Mouse (Mus musculus) forebrain, postnatal 0 days (tissue): ENCODE data around the gene Ttc29. TPM values are rescaled to one million over a fixed set of nuclear protein-coding genes. Genes with fewer than 3 reads are reported as not detected.

Experiments used
- ATAC-seq: fragments of 200-750 bp; cut with Nextera tagmentation; 2 replicates; pipeline ENCODE4 v1.8.0; 2017; ENCODE audit warnings: mild to moderate bottlenecking, moderate library complexity
- DNase-seq: peaks from one replicate; pipeline ENCODE4 v3.0.0-alpha.2; 2015
- H3K27ac ChIP-seq: fragments of 300-500 bp; sonication (generic); 2 replicates; pipeline ENCODE4 v1.5.1; 2014; ENCODE audit warnings: low read depth, mild to moderate bottlenecking, antibody characterized with exemption, low read length, moderate library complexity, mixed read lengths
- H3K27me3 ChIP-seq: fragments of 300-500 bp; sonication (generic); 2 replicates; pipeline ENCODE4 v1.6.1; 2014; ENCODE audit warnings: mild to moderate bottlenecking, low read length, mixed read lengths; ENCODE audit not compliant: insufficient read depth
- H3K36me3 ChIP-seq: fragments of 300-500 bp; sonication (generic); 2 replicates; pipeline ENCODE4 v1.6.1; 2014; ENCODE audit warnings: mild to moderate bottlenecking, moderate library complexity; ENCODE audit not compliant: insufficient read depth
- H3K4me1 ChIP-seq: fragments of 300-500 bp; sonication (generic); 2 replicates; pipeline ENCODE4 v1.6.1; 2014; ENCODE audit warnings: antibody characterized with exemption; ENCODE audit not compliant: insufficient read depth
- H3K4me2 ChIP-seq: fragments of 300-500 bp; sonication (generic); 2 replicates; pipeline ENCODE4 v1.6.1; 2014; ENCODE audit warnings: low read depth, mild to moderate bottlenecking, moderate library complexity
- H3K4me3 ChIP-seq: fragments of 300-500 bp; sonication (generic); 2 replicates; pipeline ENCODE4 v1.5.1; 2014; ENCODE audit warnings: low read depth, low read length, mixed read lengths
- H3K9ac ChIP-seq: fragments of 300-500 bp; sonication (generic); 2 replicates; pipeline ENCODE4 v1.6.1; 2014; ENCODE audit warnings: mild to moderate bottlenecking
- H3K9me3 ChIP-seq: fragments of 300-500 bp; sonication (generic); 2 replicates; pipeline ENCODE4 v1.6.1; 2016; ENCODE audit warnings: low read length
- CTCF ChIP-seq: sonication (generic); IDR thresholded peaks from 2 replicates; pipeline ENCODE4 v1.5.1; 2016; ENCODE audit warnings: antibody characterized with exemption, control low read depth, low read depth
- WGBS: fragments of 180-500 bp; shearing (Covaris S2); extraction: QIAGEN DNeasy Blood & Tissue Kit; methylation state at CpG from one replicate; pipeline ENCODE4 v1.1.7; 2014; 5-methylcytosine and 5-hydroxymethylcytosine counted together
- polyA plus RNA-seq: library from polyadenylated mRNA; unstranded; fragments of >200 nt; fragmentation: Nextera tagmentation; extraction: Ambion mirVana; gene quantifications from 2 replicates; pipeline ENCODE4 v1.2.1, GENCODE M21; 2015
- total RNA-seq: library from RNA; depleted of rRNA; stranded (reverse); fragments of >200 nt; gene quantifications from 2 replicates; pipeline ENCODE4 v1.2.3, GENCODE M21; 2014

The Ttc29 gene
- total and polyA plus RNA-seq, 2 experiments from 2014 or later: 1.1 to 1.5 TPM

DNA sequence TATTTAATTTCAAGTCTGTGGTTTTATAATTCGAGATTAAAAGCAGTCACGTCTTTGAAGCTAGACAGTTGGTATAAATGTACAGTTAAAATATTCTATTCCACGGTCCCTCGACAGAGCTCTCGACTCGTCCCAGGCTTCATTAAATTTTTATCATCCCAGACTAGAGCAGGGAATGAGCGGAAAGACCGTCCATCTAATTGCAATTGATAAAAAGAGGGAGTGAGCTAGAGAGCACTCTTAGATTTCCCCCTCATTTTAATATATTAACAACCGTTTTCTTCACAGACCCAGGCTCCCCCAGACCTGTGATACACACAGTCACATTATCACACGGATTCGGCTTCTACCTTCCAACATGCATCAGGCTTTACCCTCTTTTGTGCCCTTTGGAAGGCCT lies 215.1 kb downstream of the Ttc29 start:
- Histone ChIP-seq H3K4me2 (no peak overlapping the region), H3K9me3 (no peaks in the 10 kb centered on the region), H3K4me3 (no peak overlapping the region), H3K4me1 (no peaks in the 10 kb centered on the region), H3K36me3 (no peaks in the 10 kb centered on the region), H3K27ac (no peak overlapping the region), H3K9ac (no peak overlapping the region), H3K27me3 (peaks cover 82% of the 10 kb centered on the region)
- 2% methylated on average over 11 of the region's 11 CpGs for WGBS
- DNase-seq: no peak
- TF ChIP-seq CTCF: no peak
- no peak for ATAC-seq

DNA sequence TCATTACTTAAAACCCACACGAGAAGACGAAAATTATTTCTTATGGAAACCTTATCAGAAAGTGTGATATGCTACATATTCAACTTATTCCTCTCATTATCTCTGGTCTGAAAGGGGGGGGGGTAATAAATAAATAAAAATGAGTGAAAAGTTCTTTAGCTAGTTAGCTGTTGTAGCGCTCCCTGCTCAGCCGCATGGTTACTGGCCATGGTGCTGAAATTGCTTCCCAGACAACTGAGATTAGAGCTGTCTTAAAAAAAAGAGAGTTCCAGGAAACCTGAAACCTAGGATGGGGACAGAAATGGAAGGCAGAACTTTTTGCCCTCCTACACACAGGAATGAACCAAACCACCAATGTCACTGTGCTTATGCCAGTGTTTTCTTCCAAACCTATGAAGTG lies 218.3 kb downstream of the Ttc29 start:
- no peaks in the 10 kb centered on the region for H3K9me3 ChIP-seq
- ATAC-seq: no peak
- no peaks in the 10 kb centered on the region for H3K36me3 ChIP-seq
- 4% methylated on average over 4 of the region's 4 CpGs for WGBS
- H3K4me2 ChIP-seq: no peak overlapping the region
- H3K27me3 ChIP-seq: peaks cover 59% of the 10 kb centered on the region
- H3K4me3 ChIP-seq: no peak overlapping the region
- no peak for TF ChIP-seq CTCF
- DNase-seq: no peak
- no peak overlapping the region for H3K9ac ChIP-seq
- peaks cover 3% of the 10 kb centered on the region; the same call in 1 of the 2 replicates for H3K4me1 ChIP-seq
- H3K27ac ChIP-seq: no peak overlapping the region

DNA sequence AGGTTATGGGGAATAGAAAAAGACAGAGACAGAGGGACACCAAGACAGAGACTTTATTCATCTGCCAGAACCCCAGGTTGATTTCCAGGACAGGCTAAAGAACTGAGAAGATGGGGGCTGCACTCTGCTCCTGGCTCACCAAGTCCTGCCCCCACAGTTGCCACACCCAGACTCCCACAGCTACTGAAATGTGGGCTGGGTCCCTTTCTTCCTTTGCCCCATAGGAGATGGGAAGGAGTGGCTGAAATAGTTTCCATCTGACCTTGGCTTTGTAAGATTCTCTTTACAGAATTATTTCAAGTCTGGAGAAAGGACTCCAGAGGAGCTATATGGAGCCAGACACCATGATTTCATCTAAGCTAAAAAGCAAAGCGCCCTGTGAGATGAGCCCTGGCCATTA lies 219.4 kb downstream of the Ttc29 start:
- no peak overlapping the region for H3K9ac ChIP-seq
- 17% methylated on average over 1 of the region's 1 CpGs for WGBS
- H3K36me3 ChIP-seq: no peaks in the 10 kb centered on the region
- no peak for ATAC-seq
- no peak for DNase-seq
- no peak overlapping the region for H3K4me2 ChIP-seq
- no peak for TF ChIP-seq CTCF
- H3K4me1 ChIP-seq: peaks cover 4% of the 10 kb centered on the region; the same call in 1 of the 2 replicates
- no peak overlapping the region for H3K4me3 ChIP-seq
- no peaks in the 10 kb centered on the region for H3K9me3 ChIP-seq
- H3K27ac ChIP-seq: no peak overlapping the region
- H3K27me3 ChIP-seq: peaks cover 54% of the 10 kb centered on the region

DNA sequence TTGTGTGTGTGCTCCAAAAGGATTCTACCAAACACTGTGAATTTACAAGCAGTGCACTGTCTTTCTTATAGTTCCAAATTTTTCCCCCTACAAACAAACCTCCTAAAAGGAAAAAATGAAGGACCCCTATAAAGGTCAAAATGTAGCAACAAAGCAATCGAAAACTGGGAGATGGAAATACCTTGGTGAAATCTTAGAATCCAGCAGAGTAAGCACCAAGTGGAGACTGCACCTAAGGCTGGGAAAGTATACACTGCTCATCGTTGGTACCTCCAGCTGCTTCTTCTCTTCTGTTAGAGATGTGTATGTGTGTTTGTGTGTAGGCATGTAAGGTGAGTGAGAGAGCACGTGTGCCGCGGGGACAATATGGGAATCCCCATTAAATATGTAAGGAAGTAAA lies 220.2 kb downstream of the Ttc29 start:
- no peak overlapping the region for H3K9ac ChIP-seq

DNA sequence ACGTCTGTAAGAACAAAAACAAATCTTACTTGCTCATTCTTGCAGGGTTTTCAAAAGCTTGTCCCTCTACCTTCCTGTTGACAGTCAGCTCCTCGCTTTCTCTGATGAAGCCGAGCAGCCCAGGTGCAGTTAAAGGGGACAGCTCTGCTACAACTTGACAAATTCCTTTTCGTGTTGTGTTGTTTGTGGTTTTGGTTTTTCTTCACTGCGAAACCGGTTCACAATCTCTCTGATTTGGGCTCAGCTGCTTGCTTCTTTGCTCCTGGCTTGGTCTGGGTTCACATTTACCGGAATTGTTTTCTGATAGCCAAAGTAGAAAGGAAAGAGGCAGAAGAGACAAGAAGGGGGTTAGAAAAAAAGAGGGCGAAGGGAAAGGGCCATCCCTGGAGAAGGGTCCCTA lies 221.2 kb downstream of the Ttc29 start:
- TF ChIP-seq CTCF: no peak
- 3% methylated on average over 8 of the region's 8 CpGs for WGBS
- H3K4me1 ChIP-seq: peaks cover 4% of the 10 kb centered on the region; the same call in 1 of the 2 replicates
- peak; percentile 53 for DNase-seq
- H3K4me2 ChIP-seq: no peak overlapping the region; the same call in 1 of the 2 replicates
- H3K4me3 ChIP-seq: peak overlapping the region; percentile 37; the same call in 1 of the 2 replicates
- H3K9ac ChIP-seq: no peak overlapping the region
- no peaks in the 10 kb centered on the region for H3K36me3 ChIP-seq
- ATAC-seq: no peak
- H3K27me3 ChIP-seq: peaks cover 62% of the 10 kb centered on the region
- no peaks in the 10 kb centered on the region for H3K9me3 ChIP-seq
- H3K27ac ChIP-seq: no peak overlapping the region

More for the DNA sequence above, 220.2 kb downstream of the Ttc29 start:
- Histone ChIP-seq H3K27ac (no peak overlapping the region), H3K4me1 (peaks cover 4% of the 10 kb centered on the region; the same call in 1 of the 2 replicates), H3K36me3 (no peaks in the 10 kb centered on the region), H3K4me2 (no peak overlapping the region), H3K4me3 (no peak overlapping the region), H3K27me3 (peaks cover 59% of the 10 kb centered on the region), H3K9me3 (no peaks in the 10 kb centered on the region)
- DNase-seq (no peak), ATAC-seq (no peak)
- TF ChIP-seq CTCF: no peak
- 10% methylated on average over 5 of the region's 5 CpGs for WGBS

DNA sequence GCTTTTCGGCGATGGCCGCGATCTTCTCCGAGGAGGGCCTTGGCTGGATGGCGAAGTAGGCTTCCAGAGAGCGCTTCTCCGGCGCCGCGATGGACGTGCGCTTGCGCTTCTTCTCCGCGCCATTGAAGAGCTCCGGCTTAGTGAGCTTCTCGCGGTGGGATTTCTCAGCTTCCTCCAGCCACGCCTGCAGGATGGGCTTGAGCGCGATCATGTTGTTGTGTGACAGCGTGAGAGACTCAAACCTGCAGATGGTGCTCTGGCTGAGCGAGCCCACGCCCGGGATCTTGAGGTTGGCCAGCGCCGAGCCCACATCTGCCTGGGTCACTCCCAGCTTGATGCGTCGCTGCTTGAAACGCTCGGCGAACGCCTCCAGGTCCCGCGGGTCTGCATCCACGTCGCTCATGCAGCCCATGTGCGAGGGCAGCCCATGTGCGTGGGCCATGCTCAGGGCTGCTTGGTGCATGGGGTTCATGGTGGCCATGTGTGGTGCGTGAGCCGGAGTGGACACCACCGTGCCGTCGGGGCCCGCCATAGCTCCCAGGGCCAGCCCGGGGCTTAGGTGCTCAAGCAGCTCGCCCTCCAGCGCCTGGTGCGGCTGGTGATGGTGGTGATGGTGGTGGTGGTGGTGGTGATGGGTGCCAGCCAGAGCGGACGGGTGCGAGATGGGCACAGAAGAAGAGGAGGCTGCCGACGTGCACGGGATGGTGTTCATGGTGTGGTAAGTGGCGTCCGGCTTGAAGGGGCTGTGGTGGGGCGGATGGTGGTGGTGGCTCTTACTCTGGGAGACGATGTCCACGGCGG lies 221.9 kb downstream of the Ttc29 start:
- DNase-seq (peak; percentile 70), ATAC-seq (no peak)
- peak overlapping the region; percentile 66 for H3K4me2 ChIP-seq
- H3K27me3 ChIP-seq: peaks cover 59% of the 10 kb centered on the region
- WGBS: under 1% methylated on average over 62 of the region's 62 CpGs
- peak overlapping the region; percentile 37; the same call in 1 of the 2 replicates for H3K4me3 ChIP-seq
- H3K9ac ChIP-seq: no peak overlapping the region
- H3K27ac ChIP-seq: no peak overlapping the region
- no peak for TF ChIP-seq CTCF
- no peaks in the 10 kb centered on the region for H3K36me3 ChIP-seq
- peaks cover 4% of the 10 kb centered on the region; the same call in 1 of the 2 replicates for H3K4me1 ChIP-seq
- H3K9me3 ChIP-seq: no peaks in the 10 kb centered on the region

DNA sequence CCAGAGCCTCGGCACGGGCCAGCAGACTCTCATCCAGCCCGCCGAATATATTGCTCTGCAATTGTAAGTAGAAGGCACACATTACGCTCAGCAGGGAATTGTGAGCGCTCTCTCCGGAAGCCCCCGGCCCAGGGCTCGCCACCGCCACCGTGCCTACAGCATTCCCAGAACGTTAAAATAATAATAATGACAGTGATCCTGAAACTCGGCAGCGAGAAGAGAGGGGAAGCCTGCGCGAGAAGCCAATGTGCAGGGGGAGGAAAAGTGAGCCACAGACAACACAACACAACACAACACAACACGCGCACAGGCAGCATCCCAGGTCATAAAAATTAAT lies 222.5 kb downstream of the Ttc29 start:
- DNase-seq: no peak
- Histone ChIP-seq H3K36me3 (no peaks in the 10 kb centered on the region), H3K9me3 (no peaks in the 10 kb centered on the region), H3K9ac (0 out of 2 replicates have a peak overlapping the region, but pooled peaks have one; percentile 4), H3K27ac (no peak overlapping the region), H3K4me1 (peaks cover 4% of the 10 kb centered on the region; the same call in 1 of the 2 replicates), H3K27me3 (peaks cover 59% of the 10 kb centered on the region), H3K4me2 (peak overlapping the region; percentile 66), H3K4me3 (peak overlapping the region; percentile 37)
- ATAC-seq: 0 out of 2 replicates have a peak, but pooled peaks have one; percentile 9
- TF ChIP-seq CTCF: no peak
- WGBS: 1% methylated on average over 18 of the region's 18 CpGs
